Mouse (Mus musculus): ENCODE data around the gene Emp2.
A peak's percentile ranks its signal among the peaks of the same experiment; 100 is the strongest.

Gene Emp2

DNA sequence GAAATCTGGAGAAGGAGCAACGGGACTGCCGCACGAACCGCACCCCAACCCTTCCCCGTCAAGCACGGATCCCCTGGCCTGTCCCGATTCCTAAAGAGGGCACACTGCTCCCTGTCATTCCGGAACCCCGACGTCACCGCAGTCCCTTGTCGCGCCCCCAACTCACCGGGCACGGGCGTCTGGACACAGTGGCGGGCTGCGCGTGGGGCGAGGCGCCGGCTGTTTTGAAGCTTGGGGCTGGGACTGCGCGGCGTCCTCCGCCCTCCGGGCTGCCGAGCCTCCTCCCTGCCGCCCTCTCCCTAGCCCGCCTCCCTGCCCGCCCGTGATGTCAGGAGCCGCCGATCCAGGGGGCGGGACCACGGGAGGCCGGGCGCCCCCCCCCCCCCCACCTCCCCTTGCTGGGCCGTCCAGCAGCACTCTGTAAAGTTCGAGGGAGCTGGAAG is at the start of gene Emp2:
Emp2 (minus strand) TSS at position 323 of the 443 bp plus-strand sequence.
- no peak for DNase-seq (ENCODE audit: low read depth)

DNA sequence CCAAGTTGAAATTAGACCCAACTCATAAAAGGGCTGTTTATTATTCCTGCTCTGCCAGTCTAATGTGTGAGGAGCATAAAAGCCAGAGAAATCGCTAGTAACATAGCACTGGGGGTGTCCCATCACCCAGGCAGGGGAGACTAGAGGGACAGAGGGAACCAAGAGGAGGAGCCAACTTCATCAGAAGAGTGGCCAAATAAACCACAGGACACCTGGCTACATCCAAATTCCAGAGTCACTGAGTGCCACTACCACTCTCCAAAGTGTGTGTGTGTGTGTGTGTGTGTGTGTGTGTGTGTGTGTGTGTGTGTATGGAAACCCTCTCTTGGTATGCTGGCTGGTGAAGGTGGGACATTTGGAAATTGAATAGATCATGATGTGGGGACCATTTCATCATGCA is 49.3 kb upstream of the Emp2 start:
- no peak for DNase-seq (ENCODE audit: low read depth)

DNA sequence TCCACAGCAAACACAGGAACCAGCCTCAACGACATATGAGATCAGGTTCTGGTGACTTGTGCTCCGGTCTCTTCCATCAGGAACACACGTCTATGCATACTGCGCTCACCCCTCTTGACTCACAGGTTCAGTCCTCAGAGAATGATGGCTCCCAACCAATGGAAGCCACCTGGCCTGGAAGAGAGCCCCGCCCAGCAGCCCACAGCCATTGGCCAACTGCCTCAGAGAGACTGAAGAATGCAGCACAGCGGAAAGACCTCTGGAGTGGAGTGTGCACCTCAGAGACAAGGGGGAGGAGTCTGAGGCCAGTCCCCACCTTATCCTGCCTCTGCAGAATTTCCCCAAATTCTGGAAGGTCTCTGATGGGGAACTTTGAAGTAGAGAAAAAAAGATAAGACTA is 45.5 kb upstream of the Emp2 start:
- no peak for DNase-seq (ENCODE audit: low read depth)

DNA sequence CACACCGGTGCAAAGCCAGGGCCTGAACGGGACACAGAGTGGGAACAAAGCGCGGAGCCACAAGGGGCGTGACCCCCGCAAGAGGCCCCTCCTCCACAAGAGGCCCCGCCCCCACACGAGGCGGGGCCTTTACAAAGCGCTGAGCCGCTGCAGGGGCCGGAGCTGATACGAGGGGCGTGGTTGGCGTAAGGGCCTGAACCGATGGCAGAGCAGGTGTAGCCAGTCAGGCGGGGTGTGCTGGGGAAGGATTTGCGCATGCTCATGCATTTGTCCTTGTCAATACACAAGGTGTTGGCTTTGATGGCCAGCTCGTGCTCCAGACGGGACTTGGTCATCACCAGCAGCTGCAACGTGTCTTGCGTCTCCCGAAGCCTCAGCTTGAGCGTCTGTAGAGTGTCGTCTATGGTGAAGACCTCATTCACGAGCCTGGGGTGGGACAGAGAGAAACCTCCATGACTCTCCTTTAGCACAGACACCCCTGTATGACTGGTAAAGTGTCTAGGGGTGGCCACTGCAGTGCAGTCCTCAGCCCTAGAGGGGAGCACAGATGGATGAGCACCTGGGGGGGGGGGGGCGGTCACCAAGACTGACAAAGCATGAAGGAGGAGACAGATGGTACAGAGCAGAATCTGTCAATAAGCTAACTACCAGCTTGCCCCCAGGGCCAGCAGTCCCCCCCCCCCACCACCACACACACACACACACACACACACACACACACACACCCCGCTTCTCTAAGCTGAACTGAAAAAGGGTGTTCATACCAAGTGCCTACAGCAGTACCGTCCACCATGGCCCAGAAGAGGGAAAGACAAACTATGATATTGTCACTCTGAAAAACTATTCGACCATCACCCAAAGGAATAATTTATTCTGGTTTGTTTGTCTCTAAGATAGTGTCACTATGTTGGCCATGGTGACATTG is 44.5 kb upstream of the Emp2 start:
- no peak for DNase-seq (ENCODE audit: low read depth)

DNA sequence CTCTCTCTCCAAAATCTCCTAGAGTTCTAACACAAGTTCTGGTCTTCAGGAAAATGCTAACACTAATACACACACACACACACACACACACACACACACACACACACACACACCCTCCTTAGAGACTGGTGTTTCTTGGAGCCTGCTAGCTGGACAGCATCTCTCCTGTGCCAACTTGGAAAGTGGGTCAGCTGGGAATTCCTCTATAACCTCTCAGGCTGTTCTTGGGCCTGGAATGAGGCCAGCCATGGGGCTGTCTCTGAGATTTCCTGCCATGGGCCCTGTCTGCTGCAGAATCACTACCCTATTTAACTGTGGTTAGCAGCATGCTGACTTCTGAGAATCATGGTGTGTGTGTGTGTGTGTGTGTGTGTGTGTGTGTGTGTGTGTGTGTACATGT is 41.2 kb upstream of the Emp2 start:
- DNase-seq (ENCODE audit: low read depth) = no peak

DNA sequence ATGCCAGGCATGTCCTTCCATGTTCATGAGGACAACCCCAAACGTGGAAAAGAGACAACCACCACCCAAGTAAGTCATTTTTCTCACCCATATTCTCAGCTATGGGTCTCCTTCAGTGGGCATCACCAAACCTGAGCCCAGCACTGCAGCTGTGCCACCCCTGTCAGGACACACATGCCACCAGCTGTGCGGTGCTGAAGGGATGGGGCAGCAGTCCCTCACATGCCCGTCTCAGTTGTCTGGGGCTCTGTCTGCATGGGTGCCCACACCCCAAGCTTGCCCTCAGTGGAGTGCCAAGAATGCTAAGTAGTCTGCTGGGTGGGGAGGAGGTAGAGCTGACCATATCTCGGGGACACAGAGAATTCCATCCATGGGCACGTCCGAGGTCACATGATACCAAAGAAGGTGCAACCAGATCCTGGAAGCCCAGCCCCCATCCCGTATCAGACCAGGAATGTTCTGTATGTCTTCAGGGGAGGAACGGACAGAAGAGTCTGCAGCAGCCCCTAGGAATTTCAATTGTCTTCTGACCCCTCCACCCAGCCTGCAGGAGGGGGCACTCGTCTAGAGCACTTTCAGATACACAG is 37.4 kb upstream of the Emp2 start:
- DNase-seq (ENCODE audit: low read depth) = no peak

DNA sequence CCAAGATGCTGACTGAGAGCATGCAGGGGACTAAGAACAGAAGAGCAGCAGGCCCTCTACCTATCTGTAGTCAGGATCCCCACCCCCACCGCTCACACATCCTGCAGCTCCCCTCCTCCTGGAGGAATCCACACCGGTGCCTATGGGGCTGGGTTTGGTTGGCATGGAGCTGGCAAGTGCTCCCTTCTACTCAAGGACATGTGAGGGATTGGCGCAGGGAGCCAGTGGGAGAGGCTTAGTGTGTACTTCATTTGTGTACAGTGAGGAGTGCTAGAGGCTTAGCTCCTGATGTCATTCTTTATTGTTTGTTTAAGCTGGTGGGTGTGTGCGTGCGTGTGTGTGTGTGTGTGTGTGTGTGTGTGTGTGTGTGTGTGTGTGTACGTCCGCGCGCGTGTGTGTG is 36.1 kb upstream of the Emp2 start:
- no peak for DNase-seq (ENCODE audit: low read depth)

DNA sequence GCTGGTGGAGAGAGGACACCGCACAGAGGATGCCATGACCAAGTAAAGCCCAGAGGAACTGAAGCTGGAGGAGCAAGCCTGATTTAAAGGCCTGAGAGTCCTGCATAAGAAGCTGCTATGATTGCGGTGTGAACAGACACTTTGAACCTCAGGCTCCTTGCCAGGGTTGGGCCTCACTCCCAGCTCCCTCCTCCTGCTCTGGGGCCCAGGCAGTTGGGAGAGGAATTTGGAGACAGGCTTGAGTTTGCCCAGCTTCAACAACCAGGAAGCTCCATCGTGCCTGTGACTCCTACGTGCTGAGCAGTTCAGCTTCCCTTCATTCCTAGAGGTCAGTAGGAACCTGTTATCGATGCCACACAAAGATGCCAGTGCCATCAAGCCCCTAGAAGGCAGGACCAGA is 35.7 kb upstream of the Emp2 start:
- no peak for DNase-seq (ENCODE audit: low read depth)

DNA sequence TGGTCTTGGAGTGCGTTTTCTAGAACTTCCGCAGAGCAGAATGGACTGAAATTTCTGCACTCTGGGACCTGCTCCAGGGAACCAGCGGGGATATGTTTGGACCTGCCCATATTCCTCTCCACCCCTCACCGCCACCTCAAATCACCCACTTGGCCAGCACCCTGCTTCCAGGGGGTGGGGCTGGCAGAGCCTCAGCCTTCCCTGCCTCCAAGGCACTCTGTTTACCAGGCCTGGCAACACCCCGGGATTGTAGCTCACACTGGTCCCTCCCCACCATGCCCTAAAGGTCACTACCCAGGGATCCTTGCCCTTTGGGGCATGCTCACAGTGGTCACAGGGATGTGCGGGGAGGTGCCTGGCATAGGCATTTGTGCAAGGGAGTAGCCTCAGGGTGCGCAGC is 33.8 kb upstream of the Emp2 start:
- no peak for DNase-seq (ENCODE audit: low read depth)

DNA sequence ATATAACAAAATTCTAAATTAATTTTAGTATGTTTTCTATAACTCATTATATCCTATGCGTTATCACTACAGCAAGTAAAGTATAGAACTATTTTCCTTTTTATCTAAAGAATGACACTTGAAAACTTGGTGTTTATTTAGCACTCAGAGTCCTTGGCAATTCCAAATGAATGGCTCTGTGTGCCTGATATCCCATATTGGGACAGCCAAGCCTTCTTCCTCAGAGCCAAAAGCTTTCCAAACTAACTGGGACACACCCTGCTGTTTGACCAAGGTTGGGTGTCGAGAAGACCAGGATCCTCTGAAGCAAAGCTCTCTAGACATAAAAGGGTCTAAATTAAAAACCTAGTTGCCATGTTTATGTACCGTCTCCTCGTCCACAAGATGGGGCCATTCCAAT is 27.3 kb upstream of the Emp2 start:
- DNase-seq (ENCODE audit: low read depth) = no peak

DNA sequence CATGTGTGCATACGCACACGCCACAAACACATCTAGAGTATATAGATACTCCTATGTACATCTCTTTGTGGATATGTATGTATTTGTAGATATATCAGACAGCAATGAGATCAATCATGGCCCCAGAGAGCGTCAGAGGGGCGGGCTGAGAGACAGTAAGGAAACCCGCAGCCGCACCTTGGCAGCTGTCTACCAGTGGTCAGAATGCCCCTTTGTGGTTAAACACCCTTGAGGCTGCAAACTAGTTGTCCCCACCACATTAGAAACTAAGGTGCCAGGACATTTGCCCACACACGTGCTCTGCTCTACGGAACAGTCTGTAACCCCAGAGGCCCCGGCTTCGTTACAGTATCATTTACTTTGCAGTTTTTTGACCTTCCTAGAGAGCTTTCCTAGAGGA is 26.2 kb upstream of the Emp2 start:
- no peak for DNase-seq (ENCODE audit: low read depth)

DNA sequence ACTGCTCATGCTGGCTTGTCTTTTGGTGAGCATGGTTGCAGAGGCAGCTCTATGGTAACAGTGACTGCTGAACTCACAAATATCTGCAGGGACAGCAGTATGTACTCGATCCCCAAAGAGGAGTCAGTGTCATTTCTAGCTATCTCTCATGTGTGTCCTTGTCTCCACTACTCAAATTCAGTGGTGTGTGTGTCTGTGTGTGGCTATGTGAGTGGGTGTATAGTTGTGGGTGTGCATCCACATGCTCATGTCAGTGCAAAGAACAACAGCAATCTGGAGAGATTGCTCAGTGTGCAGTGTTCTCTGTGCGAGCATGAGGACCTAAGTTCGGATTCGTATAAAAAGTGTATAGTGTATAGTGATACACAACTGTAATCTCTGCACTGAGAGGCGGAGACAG is 24.8 kb upstream of the Emp2 start:
- DNase-seq (ENCODE audit: low read depth) = no peak

DNA sequence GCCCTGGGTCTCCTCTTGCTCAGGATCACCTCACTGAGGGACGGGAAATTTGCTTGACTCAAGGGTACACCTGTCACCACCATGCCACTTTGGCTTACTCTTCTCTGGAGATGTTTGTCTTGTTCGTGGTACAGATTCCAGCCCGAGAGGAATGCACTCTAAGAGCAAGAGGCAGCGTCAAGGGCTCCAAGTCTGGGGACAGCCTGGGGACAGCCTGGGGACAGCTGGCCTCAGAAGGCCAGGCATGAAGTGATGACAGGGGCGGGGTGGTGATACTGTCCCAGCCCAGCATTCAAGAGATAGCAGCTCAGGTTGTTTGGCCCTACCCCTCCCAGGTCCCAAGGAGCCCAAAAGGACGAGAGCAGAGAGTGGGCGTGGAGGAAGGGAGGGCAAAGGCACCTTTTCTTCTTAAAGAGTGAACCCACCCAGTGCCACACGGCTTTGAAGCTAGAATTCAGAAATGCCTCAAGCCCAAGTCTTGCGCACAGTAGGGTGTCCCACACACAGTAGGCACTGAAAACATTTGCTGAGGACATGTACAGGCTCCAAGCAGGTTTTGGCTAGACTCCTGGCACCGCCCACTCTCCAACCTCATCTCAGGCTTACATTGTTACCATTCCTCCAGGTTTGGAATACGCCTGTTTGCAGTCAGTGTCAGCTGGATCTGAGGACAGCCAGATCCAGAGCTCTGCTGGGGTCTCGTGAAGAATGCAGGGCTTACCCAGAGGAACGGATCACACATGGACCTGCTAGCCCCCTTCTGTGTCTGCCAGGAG is 23.8 kb upstream of the Emp2 start:
- no peak for DNase-seq (ENCODE audit: low read depth)

DNA sequence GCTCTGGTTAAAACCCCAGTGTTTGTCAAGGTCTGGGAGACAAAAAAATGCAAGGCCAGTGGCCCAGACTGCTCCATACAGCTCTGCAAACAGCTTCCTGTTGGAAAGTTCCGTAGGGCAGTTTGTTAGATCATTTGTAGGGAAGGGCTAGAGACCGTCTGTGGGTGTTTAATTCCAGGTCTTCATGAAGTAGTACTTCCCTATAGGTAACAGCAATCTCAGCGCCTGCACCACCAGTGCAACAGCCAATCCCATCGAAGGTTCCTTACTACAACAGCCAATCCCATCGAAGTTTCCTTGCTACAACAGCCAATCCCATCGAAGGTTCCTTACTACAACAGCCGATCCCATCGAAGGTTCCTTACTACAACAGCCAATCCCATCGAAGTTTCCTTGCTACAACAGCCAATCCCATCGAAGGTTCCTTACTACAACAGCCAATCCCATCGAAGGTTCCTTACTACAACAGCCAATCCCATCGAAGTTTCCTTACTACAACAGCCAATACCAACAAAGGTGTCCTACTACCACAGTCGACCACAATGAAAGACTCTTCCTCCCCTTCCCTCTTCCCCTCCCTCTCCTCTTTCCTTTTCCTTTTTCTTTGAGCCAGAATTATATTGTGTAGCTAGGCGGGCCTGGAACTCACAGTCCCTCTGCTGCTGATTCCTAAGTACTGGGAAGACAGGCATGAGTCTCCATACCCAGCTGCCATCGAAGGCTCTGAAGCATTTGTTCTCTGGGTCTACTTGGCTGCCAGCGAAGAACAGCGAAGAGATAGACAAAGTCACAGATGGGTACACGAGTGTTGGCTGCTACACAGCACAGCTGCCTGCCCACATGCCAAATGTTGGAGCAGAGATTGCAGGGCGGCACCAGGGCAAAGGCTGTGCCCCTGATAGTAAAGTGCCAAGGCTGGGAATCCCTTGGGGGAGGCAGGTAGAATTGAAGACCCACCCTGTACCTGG is 23.0 kb upstream of the Emp2 start:
- DNase-seq (ENCODE audit: low read depth) = no peak

DNA sequence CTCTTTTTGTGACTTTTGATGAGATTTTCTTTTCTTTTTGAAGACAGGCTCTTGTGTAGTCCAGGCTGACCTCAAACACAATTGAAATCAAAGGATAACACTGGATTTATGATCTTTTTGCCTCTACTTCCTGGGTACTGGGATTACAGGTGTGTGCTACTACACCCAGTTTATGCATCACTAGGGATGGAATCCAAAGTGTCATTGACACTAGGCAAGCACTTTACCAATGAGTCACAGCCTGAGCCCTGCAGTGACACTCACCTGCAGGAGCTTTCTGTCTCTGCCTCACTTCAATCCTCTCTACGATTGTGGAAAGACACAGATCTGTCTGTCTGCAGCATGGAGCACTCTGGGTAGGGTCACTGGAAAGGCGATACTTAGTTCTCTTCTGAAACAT is 22.2 kb upstream of the Emp2 start:
- no peak for DNase-seq (ENCODE audit: low read depth)

DNA sequence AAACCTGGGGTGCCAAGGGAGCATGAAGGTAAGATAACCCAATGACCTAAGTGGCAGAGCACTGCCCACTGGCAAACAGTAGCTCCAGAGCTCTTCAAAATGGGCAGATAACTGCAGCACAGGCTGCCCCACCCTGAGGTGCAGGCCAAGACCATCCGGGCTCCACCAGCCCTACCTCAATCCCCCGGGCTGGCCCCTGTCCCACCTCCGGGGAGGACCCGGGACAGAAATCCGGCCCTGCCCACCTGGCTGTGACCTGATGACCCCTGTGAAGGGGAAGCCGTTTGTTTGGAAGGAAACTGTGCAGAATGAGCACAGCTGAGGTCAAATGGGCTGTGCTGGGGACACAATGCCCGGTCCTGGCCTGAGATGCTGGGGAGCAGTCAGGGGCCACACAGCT is 19.0 kb upstream of the Emp2 start:
- DNase-seq (ENCODE audit: low read depth) = no peak

DNA sequence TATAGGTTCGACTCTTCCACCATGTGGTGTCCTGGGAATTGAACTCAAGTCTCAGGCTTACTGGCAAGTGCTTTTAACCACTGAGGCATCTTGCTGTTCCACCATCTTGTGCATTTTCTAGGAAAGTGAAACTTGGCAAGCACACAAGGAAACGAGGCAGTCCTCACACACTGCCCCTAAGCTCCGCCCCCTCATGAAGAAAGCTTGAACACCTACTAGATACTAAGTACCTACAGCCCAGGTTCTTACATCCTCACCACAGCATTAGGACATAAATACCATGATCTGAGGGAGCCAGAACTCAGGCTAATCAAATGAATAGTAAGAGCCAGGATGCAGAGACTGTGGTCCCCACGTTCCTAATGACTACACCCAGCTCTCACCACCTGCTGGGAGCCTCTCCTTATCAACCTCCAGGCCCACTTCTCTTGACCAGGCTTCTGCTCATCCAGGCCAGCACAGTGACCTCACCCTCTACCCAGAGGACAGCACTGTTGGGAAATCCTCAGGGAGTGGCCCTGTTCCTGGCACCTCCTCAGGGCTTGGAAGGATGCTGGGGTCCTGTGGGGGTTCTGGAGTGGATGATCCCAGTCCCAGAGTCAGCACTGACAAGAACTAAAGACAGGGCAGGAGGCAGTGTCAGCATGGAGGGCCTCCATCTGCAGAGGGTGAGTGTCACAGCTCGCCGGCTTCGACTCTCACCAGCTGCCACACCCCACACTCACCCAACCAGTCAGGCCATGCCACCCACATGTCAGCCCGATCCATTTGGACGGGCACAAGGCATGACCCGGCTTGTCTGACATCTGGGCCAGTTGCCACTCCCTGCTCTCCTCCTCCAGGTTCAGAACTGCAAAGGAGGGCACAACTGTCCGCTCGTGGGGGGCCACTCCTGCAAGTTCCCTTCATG is 17.1 kb upstream of the Emp2 start:
- peak; percentile 25 for DNase-seq (ENCODE audit: low read depth)

DNA sequence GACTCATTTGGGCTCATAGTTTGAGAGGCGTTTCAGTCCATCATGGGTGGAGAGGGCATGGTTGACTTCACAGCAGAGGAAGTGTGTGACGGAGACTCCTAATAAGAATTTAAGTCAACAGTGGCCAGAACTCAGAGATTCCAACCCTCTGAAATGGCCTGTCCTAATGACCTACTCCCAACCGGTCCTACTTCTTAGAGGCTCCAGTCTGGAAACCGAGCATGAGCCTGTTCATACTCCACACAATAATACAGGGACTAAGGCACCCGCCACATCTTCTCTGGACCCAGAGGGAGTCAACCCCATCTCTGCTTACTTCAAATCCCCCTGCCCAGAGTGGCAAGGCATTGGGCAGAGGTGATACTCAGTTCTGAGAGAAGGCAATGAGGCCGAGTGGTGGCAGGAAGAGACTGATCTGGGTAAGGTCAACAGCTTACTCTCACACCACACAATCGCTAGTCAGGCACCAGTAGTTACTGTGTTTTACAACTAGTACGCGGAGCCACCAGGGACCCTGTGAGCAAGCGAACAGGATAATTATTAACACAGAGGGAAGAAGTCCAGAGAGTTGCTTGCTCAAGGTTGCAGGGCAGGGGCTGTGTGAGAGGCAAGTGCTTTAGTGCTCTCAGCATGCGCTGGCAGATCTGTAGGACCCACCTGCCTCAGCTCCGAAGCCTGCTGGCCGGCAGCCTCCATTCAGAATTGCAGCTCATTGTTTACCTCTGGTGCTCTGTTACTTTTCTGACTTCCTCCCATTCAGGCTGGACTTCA is 14.0 kb upstream of the Emp2 start:
- DNase-seq (ENCODE audit: low read depth) = no peak

DNA sequence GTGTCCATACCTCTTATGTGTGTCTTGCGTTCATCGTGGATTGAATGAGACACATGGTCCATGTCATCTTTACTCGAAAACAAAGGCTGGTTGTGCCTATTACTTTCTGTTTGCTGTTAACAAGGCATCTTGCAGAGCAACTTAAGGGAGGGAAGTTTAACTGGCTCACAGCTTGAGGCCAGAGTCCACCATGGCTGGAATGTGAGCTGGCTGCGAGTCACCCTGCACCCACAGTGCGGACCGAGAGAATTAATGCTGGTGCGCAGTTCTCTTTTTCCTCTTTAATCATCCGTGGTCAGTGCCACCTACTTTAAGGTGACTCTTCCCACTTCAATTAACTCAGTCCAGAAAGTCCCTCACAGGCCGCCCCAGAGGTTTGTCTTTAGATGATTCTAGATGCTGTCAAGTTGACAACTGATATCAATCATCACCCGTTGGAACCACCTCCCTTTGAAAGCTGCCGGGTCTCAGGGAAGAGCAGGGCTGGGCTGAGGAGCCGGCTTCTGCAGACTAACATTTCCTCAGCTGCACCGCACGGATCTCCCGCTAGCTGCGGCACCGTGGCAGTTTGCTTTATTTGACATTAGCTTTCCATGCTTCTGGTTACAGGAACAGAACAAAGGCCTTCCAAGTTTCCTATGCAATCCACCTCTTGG is 6.3 kb upstream of the Emp2 start:
- peak; percentile 15 for DNase-seq (ENCODE audit: low read depth)
